Mouse (Mus musculus): ENCODE results near the gene Parp11.

Gene Parp11

DNA sequence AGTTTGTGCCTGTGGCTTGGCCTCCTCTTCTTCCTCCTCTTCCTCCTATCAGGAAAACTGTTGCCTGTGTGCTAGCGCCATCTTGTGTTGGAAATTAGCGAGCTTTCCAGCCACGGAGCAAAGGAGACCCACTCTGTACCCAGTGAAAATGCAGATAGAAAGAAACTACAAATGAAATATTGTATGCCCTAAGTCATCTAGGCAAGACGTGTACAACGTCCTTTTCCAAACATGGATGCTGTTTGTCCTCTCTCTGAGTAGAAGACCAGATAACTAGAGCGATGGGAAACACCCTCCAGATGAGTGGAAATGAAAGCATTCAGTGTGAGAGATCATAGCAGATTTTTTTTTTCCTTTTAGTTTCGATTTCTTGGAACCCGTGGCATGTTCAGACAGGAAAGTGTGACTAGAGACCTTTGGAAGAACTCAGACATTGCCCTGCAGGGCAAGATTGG lies at the start of gene Parp11:
Parp11 (plus strand) TSS at position 405 of the 455 bp plus-strand sequence.
- no peak for DNase-seq (ENCODE audit: low spot score)

DNA sequence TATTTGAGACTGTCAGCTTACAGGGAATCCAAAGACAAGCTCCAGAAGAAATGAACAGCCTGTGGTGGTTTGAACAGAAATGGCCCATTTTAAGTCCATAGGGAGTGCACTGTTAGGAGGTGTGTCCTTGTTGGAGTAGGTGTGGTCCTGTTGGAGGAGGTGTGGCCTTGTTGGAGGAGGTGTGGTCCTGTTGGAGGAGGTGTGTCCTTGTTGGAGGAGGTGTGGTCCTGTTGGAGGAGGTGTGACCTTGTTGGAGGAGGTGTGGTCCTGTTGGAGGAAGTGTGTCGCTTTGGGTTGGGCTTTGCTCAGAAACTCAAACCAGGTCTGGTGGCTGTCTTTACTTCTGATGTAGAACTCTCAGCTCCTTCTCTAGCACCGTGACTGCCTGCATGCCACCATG lies 48.6 kb upstream of the Parp11 start:
- no peak for DNase-seq (ENCODE audit: low spot score)

DNA sequence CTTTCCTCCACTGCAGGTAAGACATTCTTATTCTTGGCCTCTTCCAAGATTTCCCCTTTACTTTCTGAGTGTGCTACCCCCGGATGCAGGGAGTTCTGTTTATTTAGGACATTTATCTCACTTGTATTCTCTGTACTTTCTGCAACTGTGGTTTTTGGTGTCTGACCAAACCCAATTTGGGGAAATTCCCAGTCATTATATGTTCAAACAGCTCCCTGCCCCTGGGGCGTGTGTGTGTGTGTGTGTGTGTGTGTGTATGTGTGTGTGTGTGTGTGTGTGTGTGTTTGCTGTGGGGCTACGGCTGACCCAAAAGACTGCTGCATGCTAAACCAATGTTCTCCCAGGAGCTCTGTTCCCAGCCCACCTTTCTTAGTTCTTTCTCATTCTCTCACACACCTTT lies 45.2 kb upstream of the Parp11 start:
- DNase-seq (ENCODE audit: low spot score): no peak

DNA sequence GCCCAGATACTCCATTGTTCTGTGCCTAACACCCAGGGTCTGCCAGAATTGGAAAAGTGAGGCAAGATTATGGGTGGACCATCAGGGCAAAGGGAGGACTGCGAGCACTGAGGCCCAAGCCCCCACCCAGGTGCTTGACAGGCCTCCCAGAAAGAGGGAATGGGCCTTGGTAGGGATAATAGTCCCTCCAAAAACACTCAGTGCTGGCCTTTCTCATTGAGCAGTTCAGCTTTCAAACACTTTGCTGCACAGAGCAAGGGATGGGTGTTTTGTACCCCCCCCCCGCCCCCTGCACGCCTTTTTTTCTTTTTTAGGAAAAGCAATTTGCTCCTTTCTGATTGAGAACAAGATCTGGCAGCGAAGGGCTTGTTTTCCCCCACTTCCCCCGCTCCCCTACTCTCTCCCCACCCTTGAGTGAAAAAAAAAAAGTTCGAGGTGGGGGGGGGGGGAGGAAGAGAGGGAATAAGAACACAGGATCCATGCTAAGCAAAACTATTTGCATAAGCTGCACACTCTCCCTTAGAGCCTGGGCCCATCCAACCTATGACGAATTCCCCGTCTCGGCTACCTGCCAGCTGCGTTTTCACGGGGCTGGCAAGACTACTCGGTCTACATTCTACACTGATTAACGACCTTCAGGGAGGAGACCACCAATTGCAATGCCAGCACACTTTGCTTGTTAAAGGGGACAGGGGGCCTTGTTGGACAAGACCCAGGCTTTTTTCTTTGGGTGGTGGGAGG lies 42.4 kb upstream of the Parp11 start:
- no peak for DNase-seq (ENCODE audit: low spot score)

DNA sequence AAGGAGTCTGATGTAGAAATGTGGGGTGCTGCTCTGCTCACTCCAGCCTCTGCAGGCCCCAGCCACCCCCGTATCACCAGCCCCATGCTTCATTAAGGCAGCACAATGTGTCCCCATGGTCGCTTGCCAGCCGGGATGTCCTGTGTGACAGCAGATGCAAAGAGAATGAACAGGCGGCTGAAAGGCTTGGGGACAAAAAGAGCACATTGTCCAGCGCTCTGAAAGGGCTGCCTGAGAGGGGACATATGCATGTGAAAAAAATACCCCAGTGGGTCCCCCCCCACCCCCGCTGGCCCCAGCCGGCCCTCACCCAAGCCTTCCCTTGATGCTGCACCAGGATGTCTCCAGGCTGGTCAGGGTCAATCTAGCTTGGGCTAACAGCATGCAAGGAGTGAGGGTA lies 41.0 kb upstream of the Parp11 start:
- no peak for DNase-seq (ENCODE audit: low spot score)

DNA sequence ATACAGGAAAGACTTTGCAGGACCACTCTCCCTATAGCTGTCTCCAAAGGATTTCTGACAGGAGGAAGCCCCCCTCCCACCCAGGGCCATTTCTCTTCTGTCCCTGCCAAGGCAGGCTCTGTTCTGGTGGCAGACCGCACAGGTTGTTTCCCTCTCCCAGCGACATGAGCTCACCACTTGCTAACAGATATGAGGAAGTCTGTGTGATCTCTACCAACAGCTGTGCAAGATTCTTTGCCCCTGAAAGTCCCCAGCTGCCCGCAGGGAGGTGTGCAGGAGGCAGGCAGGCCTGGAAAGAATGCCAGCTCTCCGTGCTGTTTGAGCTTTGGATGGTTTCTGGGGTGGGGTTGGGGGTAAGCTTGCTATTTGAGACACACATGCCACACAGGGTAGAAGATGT lies 38.9 kb upstream of the Parp11 start:
- DNase-seq (ENCODE audit: low spot score): no peak

DNA sequence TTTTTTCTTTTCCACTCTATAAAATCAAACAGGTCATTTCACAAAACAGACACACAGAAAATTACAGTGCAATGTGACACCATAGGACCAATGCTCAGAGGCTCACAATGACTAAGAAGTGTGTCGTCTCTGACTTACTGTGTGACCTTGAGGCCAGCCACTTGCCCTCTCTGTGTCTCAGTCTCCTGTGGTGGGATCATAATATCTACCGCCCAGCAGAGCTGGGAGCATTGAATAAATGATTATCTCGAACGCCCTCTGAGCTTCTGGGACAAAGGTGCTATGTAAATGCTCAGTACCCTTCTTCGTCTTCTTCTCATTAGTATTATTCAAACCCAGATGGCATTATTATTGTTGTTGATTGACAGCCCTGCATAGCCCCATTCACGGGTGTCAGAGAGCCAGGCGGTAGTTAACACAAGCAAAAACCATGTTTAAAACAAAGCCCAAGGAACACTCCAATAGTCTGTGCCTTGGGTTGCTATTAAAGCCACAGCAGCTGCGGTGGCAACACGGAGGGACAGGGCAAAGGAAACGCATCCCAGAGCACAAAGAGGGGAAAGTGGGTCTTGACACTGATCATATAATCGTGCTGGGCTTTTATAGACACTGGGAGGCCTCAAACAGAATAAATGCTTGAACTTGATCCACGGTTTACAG lies 29.0 kb upstream of the Parp11 start:
- DNase-seq (ENCODE audit: low spot score): no peak

DNA sequence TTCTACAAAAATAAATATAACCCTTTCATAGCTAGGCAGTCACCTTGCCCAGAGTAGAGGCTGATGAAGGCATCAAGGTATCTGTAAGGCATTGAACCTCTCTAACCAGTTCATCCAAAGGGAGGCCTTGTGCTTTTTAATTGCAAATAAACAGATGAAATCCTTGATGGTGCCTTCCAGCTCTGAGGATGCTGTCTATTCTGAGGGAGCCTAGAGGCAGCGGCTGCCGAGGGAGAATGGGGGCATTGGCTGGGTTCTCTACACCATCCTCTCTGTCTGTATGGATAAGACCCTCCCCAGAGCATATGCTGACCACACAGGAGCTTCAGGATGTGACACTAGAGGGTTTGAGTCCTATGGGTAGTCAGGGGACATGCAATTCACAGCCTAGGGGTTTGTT lies 28.3 kb upstream of the Parp11 start:
- DNase-seq (ENCODE audit: low spot score): no peak

DNA sequence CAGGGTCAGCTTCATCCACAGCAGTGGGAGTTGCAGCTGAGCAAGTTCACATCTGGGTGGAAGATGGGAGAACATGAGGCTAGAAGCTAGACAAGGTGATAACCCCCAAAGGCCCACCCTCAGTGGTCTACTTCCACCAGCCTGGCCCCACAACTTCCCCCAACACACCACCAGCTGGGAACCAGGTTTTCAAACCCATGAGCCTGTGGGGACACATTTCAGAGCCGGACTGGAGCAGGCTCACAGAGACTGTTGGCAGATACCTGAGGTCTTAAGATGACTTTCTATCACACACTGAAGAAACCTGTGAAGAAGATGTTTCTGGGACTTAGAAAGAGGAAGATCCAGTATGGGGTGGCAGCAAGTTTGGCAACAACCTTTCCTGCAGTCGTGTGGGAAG lies 26.5 kb upstream of the Parp11 start:
- no peak for DNase-seq (ENCODE audit: low spot score)

DNA sequence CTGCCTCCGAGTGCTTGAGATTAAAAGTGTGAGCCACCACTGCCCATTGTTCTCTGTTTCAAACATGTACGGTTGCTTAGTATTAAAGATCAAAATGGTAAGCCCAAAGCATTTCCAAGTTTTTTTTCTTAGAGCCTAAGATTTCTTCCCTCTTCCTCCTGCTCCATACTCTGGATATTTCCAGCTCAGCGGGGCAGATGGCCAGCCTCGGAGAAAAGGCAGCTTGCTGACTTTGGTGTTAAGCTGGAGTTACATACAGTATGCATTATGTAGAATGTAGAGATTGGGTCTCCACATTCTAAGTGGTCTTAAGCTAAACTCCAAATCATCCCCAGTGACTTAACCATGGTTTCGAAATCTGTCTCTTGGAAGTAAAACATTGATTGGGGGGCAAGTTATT lies 21.5 kb upstream of the Parp11 start:
- DNase-seq (ENCODE audit: low spot score): no peak

DNA sequence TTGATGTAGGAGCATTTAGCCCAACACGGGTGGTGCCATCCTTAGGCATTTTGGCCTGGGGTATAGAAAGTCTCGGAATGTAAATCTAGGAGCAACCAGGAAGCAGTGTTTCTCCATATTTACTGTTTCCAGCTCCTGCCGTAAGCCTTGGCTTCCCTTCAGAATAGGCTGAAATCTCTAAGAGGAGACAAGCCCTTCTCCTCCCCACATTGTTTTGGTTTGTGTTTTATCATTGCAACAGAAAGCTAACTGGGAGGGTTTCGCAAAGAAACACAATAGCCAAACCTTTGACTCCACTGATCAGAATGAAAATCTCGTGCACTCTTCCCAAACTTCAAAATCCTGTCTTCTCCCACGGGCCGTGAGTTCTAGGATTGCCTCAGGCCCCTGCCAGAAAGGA lies 15.9 kb upstream of the Parp11 start:
- no peak for DNase-seq (ENCODE audit: low spot score)

DNA sequence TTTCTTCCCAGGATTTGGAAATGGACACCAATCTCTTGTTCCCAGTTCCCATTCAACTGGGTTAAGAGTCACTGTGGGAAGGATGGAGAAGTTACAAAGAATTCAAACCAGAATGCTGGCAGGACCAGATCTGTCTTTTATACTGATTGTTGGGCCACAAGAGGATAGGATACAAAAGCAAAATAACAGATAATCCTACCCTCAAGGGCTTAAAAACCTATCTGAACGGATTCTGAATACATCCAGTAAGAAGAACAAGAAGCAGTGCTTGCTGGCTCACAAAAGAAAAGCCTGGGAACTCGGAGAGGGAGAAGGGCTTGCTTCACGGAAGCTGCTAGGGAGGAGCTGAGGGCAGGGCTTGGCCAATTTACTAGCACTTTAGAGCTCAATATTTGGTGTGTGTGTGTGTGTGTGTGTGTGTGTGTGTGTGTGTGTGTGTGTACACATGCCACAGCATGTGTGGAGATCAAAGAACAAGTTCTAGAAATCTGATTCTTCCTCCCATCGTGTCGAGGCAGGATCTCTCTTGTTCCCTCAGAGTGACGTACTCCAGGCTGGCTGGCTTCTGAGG lies 15.4 kb upstream of the Parp11 start:
- DNase-seq (ENCODE audit: low spot score): no peak

DNA sequence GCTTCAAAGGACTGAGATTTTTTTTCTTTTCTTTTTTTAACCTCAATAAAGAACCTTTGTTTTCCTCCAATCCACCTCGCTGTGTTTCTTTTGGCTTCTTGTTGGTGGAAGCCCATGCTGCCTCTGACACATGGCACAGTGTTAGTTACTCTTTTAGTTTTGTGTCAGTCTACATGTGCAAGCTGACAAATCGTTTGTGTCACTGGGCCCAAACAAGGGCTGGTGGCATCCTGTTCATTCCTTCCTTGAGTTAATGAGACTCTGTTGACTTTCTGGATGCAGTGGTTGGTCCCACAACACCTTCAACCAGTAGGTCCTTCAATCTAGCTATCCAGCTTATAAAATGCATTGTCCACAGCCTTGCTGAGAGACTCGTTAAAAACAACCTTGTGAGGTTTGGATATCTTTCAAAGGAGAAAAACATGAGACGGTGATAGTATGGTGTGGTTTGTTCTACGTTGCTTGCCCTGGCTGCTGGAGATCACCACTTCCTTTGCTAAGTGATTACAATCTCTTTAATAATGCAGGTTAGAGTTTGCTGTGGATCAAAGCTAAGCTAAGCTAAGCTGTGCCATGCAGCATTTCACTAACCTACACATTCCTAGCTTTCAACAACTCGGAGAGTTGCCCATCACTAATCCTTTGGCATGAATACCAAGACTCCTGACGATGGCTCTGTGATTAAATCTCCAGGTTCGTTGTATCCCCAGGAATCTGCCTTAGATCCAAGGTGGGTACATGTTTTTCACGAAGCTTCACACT lies 12.6 kb upstream of the Parp11 start:
- DNase-seq (ENCODE audit: low spot score): no peak

DNA sequence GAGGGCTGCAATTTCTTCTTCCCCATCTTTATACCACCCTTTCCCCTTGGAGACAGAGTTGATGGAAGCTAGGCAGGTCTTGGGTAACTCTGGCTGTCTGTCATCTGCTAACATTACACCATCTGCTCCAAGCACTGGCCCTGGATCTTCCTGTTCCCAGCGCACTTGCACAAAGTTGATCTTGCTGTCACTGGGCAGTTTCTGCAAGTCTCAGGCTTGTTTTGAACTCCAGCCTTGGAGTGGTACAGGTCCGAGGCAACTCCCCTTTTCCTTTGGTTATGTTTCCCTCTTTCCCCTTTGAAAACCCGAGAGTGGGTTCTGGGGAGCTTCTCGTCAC lies 12.0 kb upstream of the Parp11 start:
- no peak for DNase-seq (ENCODE audit: low spot score)

DNA sequence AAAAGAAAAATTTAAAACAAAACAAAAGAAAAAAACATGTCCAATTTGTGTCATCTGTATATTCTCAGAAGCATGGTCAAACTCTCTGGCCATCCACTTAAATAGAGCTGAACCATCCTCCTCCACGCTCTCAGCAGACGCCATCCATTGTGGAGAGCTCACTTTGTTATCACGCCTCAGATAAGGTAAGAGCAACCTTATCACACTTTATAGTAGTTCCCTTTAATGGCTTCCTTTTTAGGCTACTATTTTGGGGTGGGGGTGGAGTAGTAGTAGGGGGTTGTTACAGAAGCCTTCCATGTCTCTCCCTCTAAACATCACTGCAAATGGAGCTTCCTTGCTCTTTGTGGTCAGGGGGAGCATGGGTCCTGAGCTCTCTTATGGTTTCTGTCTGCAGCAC lies 7.6 kb upstream of the Parp11 start:
- no peak for DNase-seq (ENCODE audit: low spot score)

DNA sequence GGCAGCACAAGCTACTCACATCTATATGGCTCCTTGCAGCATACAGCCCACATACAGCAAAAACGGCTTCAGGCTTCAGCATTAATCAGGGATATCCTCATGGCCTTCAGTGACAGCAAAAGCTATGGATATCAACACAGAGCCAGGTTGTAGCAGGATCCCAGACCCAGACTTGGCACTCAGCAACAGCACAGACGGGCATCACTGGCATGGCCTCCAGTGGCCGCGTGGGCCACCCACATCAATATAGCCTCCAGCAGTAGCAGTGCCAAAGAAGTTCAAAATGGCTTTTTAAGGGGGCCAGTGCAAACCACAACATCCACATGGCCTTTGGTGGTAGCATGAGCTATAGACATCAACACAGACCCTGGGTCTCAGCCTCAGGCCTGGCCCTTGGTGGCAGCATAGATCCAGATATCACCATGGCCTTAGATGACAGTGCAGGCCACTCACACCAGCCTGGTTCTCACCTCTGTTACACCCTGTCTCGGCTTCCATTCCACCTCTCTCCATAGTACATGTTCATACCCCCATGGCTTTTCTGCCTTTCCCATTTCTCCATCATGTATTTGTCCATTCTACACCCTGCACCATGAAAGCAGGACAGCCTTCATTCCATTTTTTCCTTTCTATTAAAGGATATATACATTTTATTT lies 7.0 kb upstream of the Parp11 start:
- DNase-seq (ENCODE audit: low spot score): no peak

DNA sequence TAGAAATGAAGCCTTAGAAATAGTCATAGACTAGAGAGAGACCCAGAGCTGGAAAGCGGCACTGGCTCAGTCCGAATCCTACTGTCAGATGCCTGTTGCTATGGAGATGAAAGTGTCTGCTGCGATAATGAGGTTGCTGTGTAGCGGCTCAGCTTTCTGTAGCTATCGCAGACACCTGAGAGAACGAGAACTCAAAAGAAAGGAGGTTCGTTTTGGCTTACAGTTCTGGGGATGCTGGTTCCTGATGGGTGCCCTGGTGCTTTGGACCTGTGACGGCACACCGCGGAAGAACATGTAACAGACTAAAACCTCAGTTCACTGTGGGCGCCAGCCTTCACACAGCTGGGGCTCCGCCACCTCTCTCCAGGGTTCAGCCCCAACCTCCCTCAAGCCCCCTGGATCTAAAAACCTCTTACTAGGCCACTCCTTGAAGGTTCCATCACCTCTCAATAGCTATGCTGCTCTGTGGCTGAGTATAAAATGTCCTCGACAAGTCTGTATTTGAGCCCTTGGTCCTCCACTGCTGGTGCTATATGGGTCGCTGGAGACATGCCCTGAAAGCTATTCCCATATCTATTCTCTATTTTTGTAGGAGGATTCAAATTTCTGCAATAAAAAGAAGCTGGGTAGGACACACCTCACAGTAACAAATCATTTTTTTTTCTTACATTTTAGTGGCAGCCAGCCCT lies 6.1 kb upstream of the Parp11 start:
- no peak for DNase-seq (ENCODE audit: low spot score)

DNA sequence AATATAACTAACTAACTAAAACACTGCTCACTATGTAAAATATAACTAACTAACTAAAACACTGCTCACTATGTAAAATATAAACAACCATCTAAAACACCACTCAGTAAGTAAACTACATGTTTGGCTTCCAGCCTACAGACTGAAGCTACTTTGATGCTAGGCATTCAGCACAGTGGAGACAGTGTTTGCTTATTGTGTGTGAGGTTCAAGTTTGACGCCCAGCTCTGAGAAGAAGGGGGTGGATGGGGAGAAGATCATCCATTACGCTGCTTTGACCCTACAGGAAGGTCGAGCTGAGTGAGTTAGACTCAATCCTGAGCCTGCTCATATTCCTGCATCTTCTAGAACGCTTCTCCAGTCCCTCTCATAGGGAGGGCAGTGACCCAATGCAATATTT lies 4.1 kb upstream of the Parp11 start:
- DNase-seq (ENCODE audit: low spot score): no peak

DNA sequence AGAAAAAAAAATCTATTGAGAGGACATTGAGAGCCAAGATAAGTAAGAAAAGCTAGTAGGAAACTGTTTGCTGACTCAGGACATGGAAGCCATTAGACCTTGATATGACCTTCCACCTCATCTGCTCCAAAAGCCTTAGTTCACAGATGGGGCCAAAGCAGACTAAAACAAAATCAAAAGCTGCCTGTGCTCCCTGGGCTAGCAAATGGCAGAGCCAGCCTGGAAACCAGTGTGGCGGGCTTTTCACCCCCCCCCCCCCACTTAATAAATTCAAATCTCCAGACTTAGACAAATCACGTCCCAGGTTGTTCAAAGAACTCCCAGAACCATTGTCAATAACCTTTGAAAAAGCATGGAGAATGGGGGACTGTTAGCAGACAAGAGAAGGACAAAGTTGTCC lies 2.7 kb upstream of the Parp11 start:
- DNase-seq (ENCODE audit: low spot score): no peak

DNA sequence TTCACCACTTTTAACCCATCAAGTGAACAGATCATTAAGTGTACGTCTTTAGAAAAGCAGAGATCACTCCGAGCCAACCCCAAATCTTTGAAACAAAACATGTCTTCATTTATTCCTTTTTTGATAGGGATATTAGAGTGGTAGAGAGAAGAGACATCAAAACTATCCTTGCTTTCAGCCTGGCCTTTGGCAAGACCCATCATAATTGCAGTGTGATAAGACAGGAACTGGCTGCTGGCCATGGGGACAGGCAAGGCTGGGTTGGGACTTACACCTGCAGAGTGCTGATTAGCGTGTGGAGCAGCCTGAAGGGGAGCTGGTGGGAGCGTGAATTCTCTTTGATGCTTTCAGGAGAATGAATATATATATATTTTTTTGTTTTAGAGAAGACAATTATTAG lies 2.2 kb upstream of the Parp11 start:
- no peak for DNase-seq (ENCODE audit: low spot score)

DNA sequence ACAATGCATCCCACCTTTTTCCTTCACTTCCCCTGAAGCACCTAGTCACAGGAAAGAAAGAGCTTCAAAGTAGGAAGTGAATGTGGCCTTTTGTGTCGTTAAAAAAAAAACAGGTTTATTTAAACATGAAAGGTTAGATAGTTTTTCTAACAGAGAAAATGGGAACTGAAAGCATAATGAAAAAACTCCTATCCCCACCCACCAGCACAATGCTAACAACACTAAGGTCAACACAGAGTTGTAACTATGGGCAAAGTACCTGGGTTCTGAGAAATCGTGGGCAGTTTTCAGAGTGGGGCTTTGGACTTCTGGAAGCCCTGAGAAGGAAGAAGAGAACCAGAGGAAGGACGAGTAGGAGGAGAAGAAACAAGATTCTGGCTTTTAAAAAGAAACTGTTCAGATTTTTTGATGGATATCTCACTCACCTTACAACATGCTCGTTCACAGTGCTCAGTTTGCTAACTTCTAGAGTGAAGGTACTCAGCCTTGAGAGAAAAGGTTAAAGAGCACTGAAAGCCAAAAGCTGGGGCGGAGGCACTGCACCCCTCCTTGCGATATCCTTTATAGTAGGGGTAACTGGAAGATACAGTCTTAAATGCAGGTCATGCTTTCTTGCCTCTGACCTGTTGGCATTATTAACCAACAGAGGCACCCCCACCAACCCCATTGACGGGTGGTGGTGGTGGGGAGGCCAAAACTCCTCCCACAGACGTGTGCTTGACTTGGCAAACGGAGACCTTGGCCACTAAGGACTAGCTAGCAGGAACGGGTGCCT lies 1.2 kb downstream of the Parp11 start:
- DNase-seq (ENCODE audit: low spot score): no peak

Data from urinary bladder, postnatal 10 days (tissue).